Mouse (Mus musculus): Measurements from ENCODE around the gene Olfr167.
"Not testable (repeated sequence)": the region's sequence is repeated elsewhere in the genome, so short reads cannot be mapped to it uniquely, and the experiment has no call there.

The Olfr167 gene

DNA sequence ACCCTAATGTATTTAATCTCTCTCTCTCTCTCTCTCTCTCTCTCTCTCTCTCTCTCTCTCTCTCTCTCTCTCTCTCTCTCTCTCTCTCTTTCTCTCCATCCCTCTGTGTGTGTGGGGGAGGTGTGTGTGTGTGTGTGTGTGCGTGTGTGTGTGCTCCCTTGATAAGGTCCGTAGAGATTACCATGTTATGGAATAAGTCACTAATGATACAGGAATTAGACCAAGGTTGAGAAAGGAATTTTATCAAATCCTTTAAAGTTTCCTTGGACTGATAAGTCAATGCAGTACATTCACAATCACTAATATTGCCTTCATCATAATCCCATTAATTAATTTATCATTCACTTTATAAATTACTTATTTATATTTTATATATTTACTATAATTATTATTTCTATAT is at the start of gene Olfr167:
Olfr167 (minus strand) TSS at position 101 of the 400 bp plus-strand sequence.
- DNase-seq = no peak

DNA sequence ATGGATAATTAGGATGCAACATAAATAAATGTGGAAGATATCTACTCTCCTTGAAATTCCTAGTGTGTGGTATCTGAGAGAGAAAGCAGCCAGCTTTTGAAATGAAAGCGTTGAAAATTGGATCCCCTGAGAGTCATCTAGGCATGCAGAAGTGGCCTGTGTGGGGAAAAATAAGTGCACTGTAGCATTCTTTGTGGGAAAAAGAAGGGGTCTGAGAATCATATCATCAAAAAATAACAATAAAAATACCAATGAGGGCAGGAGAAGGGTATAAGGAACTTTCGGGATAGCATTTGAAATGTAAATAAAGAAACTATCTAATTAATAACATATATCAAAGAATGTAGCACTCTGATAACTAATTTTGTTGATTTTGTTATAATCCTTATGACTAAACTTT is 49.6 kb upstream of the Olfr167 start, which contains the start of gene Olfr169:
Olfr169 (minus strand) TSS at position 101 of the 400 bp plus-strand sequence.
- DNase-seq = not testable (repeated sequence)

DNA sequence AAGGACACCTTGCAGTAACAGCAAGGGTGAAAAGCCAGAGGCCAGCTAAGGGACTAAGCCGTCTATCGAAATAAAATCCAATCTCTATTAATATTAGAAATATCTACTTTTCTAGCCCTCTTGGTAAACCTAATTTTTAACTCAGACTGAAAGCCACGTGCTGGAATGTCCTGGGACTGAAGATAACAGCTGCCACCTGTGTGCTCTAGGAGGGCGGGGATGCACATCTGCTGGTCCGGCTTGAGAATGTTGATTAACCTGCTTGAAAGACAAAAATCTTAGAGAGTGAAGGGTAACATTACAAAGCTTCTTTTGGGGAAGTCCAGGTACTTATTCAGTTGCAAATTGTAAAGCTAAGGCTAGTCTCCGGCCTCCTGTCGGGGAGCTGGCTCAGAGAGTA is 31.4 kb upstream of the Olfr167 start:
- not testable (repeated sequence) for DNase-seq

DNA sequence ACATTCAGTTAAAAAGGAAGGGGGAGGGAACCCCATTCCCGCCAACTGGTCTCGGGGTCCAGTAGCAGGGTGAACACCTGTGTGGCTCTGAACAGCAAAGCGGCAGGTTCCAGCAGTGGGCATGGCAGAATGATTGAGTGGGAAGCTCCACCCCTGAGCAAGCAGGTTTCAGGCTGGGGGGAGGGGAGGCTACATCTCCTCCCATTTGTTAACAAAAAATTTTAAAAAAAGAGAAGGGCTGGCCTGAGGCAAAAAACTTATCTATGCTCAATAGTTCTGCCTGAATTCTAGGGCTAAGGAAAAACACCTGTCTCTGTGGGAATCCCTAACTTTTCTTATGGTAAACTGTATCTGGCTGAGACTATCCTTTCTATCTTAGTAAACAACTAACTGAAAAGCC is 30.2 kb upstream of the Olfr167 start:
- DNase-seq = not testable (repeated sequence)

DNA sequence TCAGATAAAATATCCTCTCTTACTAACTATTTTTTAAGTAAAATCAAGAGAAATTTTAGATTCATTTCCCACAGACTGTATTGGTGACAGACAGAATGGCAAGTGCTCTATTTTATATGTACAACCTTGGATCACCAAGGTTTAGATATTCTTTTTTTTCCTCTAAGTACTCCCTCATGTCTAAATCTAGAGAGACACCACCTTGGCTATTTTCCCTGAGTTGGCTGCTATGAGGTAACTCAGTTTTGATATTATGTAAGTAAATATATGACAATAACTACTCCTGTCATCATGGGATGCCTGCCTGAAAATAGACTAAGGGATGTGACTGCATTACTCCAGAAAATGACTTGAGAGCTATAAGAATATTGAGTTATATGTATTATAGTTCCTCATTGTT is 13.4 kb upstream of the Olfr167 start, which contains the start of gene Olfr168:
Olfr168 (minus strand) TSS at position 101 of the 400 bp plus-strand sequence.
- no peak for DNase-seq

DNA sequence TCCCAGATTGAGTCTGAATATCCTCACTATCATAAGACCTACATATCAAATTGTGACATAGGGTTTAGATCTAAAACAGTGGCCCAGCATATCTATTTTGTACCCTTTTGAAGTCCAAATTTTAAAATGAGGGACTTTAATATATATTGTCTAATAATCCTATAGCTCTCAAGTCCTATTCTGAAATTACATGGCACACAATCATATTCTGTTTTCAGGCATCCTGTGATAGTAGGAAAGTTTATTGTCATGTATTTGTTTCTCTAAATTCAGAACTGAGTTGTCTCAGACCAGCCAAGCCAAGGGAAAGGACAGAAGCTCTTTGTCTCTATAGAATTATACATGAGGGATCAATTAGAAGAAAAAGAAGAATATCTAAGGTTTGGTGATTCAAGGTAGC is 38.7 kb downstream of the Olfr167 start, which contains the start of gene Olfr166:
Olfr166 (plus strand) TSS at position 301 of the 400 bp plus-strand sequence.
- no peak for DNase-seq

DNA sequence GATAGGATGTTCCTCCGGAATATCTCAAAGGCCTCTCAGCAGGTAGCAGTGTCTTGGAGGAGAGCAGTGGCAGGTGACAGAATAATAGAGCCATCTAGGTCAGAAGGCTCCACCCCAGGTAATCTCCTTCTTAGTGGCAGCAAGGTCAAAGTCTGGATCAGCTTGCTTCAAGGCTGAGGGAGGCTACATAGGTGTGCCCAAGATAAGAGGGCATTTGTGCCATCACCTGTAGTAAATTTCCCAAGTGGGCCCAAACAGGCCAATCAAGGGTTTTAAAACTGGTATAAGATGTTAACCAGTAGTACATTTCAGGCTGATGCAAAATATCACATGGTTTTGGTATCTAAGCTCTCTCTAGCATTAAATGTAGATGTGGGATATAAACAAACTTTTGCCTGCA is 57.7 kb downstream of the Olfr167 start:
- no peak for DNase-seq
